Mouse (Mus musculus) spleen, postnatal 36 days (tissue): ENCODE data around the gene Olfr1197.

Source experiments
- DNase-seq, 2 experiments: peaks; one replicate each; pipeline ENCODE4 v3.0.0; 2022; ENCODE audit warnings: low spot score in 2 of 2, mixed read lengths in 1 of 2

The Olfr1197 gene

DNA sequence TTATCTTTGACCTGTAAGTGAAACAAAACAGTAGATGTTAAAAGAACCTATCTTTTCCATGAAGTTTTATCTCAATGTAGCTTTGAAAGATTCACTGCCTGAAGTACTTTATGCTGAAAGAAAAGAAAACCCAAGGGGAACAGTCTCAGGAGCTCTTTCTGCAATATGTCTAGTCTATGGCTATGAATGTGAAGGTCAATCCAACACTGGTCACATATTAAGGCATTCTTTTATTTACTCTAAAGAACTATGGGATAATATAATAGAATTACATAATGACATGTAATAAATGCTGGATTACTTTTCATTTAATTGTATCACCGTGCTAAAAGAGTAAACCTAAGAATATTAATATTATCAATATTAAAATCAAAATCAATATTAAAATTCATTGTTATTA is at the start of gene Olfr1197:
Olfr1197 (minus strand) TSS at position 101 of the 400 bp plus-strand sequence.
- DNase-seq = no peak

GRCm38 (mm10) chr2:88770388-88770787 is 38.2 kb upstream of the Olfr1197 start, which contains the start of gene Olfr1200:
Olfr1200 (minus strand) TSS chr2:88770488.
- no peak for DNase-seq

DNA sequence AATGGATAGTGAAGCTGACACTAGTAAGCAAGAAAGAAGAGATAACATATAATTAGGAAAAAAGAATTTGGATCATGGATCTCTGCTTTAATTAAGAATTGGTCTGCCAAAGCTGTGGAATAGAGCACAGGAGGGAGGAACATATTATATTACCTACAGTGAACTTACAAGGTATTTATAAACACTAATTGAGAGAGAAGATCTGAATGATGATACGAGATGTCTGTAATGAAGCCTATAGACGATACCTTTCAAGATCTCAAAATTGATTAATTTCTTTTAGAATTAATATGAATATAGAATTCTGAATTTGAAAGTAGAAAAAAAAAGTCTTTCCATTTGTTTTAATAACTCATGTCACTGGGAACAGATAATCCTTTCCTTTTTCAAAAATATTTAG is 28.2 kb upstream of the Olfr1197 start, which contains the start of gene Olfr1199:
Olfr1199 (minus strand) TSS at position 101 of the 400 bp plus-strand sequence.
- no peak for DNase-seq

GRCm38 (mm10) chr2:88751270-88751669 is 19.1 kb upstream of the Olfr1197 start, which contains the start of gene Olfr1198:
Olfr1198 (minus strand) TSS chr2:88751370.
- DNase-seq = no peak

- no peak for DNase-seq
Measured at GRCm38 (mm10) chr2:88743379-88743778, 11.2 kb upstream of the Olfr1197 start.

DNA sequence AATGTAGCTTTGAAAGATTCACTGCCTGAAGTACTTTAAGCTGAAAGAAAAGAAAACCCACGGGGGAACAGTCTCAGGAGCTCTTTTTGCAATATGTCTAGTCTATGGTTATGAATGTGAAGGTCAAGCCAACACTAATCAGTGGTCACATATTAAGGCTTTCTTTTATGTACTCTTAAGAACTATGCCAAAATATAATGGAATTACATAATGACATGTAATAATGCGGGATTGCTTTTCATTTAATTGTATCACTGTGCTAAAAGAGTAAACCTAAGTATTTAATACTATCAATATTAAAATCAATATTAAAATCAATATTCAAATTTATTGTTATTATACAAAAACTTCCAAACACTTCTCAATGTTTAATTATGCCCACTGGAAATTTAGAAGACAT is 27.7 kb downstream of the Olfr1197 start, which contains the start of gene Olfr1196:
Olfr1196 (minus strand) TSS at position 101 of the 400 bp plus-strand sequence.
- DNase-seq = no peak

- no peak for DNase-seq
Measured at GRCm38 (mm10) chr2:88689087-88689486, 43.1 kb downstream of the Olfr1197 start, which contains the start of gene Olfr1195. Olfr1195 (minus strand) TSS chr2:88689187.
